Mouse (Mus musculus) forebrain, embryonic 14.5 days (tissue): ENCODE results near the gene Bpnt1. TPM values are rescaled to one million over a fixed set of nuclear protein-coding genes. Genes with fewer than 3 reads are reported as not detected.
"Not testable (repeated sequence)": the region's sequence is repeated elsewhere in the genome, so short reads cannot be mapped to it uniquely, and the experiment has no call there.

Experiments used
- ATAC-seq: fragments of 200-750 bp; cut with Nextera tagmentation; 2 replicates; pipeline ENCODE4 v1.8.0; 2017; ENCODE audit warnings: mild to moderate bottlenecking, moderate library complexity
- DNase-seq: peaks from one replicate; pipeline ENCODE4 v3.0.0-alpha.2; 2015; ENCODE audit warnings: low spot score
- H3K27ac ChIP-seq: fragments of 300-500 bp; sonication (generic); 2 replicates; pipeline ENCODE4 v1.5.1; 2014; ENCODE audit warnings: low read depth, mild to moderate bottlenecking, control low read depth, low read length, moderate library complexity
- H3K27me3 ChIP-seq: fragments of 300-500 bp; sonication (generic); replicated peaks from 2 replicates; pipeline ENCODE4 v1.6.1; 2014; ENCODE audit warnings: low read length, control low read depth, mixed read lengths; ENCODE audit not compliant: control insufficient read depth, insufficient read depth
- H3K36me3 ChIP-seq: fragments of 300-500 bp; sonication (generic); 2 replicates; pipeline ENCODE4 v1.6.1; 2014; ENCODE audit warnings: low read length, control low read depth; ENCODE audit not compliant: control insufficient read depth, insufficient read depth
- H3K4me1 ChIP-seq: fragments of 300-500 bp; sonication (generic); 2 replicates; pipeline ENCODE4 v1.6.1; 2014; ENCODE audit warnings: antibody characterized with exemption, low read length, control low read depth; ENCODE audit not compliant: control insufficient read depth, insufficient read depth
- H3K4me2 ChIP-seq: fragments of 300-500 bp; sonication (generic); 2 replicates; pipeline ENCODE4 v1.6.1; 2014; ENCODE audit warnings: mild to moderate bottlenecking, control low read depth, low read length
- H3K4me3 ChIP-seq: fragments of 300-500 bp; sonication (generic); 2 replicates; pipeline ENCODE4 v1.5.1; 2014; ENCODE audit warnings: low read depth, low read length, control low read depth
- H3K9ac ChIP-seq: fragments of 300-500 bp; sonication (generic); 2 replicates; pipeline ENCODE4 v1.6.1; 2014; ENCODE audit warnings: mild to moderate bottlenecking, low read length, control low read depth, moderate library complexity
- H3K9me3 ChIP-seq: fragments of 300-500 bp; sonication (generic); replicated peaks from 2 replicates; pipeline ENCODE4 v1.6.1; 2016; ENCODE audit warnings: low read length, control low read depth, mixed read lengths; ENCODE audit not compliant: control insufficient read depth
- WGBS: fragments of 180-500 bp; shearing (Covaris S2); extraction: QIAGEN DNeasy Blood & Tissue Kit; methylation state at CpG from one replicate; pipeline ENCODE4 v1.1.7; 2014; 5-methylcytosine and 5-hydroxymethylcytosine counted together
- polyA plus RNA-seq: library from polyadenylated mRNA; unstranded; fragments of >200 nt; fragmentation: Nextera tagmentation; extraction: Ambion mirVana; gene quantifications from 2 replicates; pipeline ENCODE4 v1.2.1, GENCODE M21; 2014

The Bpnt1 gene
- polyA plus RNA-seq, 1 experiment from 2014 or later, result 18.8 TPM

GRCm38 (mm10) chr1:185315846-185316568 lies 15.9 kb upstream of the Bpnt1 start:
- H3K36me3 ChIP-seq, result peaks cover 74% of the 10 kb centered on the region
- 83% methylated on average over 16 of the region's 16 CpGs for WGBS
- no peaks in the 10 kb centered on the region for H3K9me3 ChIP-seq
- ATAC-seq, result no peak
- H3K27me3 ChIP-seq, result no peaks in the 10 kb centered on the region
- no peaks in the 10 kb centered on the region for H3K4me1 ChIP-seq
- H3K4me3 ChIP-seq, result no peak overlapping the region
- no peak overlapping the region for H3K9ac ChIP-seq
- H3K27ac ChIP-seq, result no peak overlapping the region
- H3K4me2 ChIP-seq, result no peak overlapping the region
- no peak for DNase-seq

GRCm38 (mm10) chr1:185327754-185328345 lies 4.1 kb upstream of the Bpnt1 start:
- not testable (repeated sequence) for H3K9ac ChIP-seq, ATAC-seq
- 51% methylated on average over 3 of the region's 3 CpGs for WGBS

GRCm38 (mm10) chr1:185328721-185329610 lies 3.0 kb upstream of the Bpnt1 start, which contains the start of gene Iars2:
Gene Iars2 (minus strand): TSS chr1:185329396.
- peaks cover 9% of the 10 kb centered on the region for H3K4me1 ChIP-seq
- peak within 1 kb of the TSS; percentile 93 for H3K4me3 ChIP-seq
- peaks cover 25% of the 10 kb centered on the region for H3K36me3 ChIP-seq
- H3K27me3 ChIP-seq, result no peaks in the 10 kb centered on the region
- DNase-seq (peak; percentile 90), ATAC-seq (peak; percentile 92)
- H3K9me3 ChIP-seq, result no peaks in the 10 kb centered on the region
- H3K27ac ChIP-seq, result peak within 1 kb of the TSS; percentile 81
- H3K9ac ChIP-seq, result peak within 1 kb of the TSS; percentile 82
- WGBS, result under 1% methylated on average over 76 of the region's 76 CpGs
- H3K4me2 ChIP-seq, result peak within 1 kb of the TSS; percentile 82

More at GRCm38 (mm10) chr1:185327754-185328345, 4.1 kb upstream of the Bpnt1 start:
- H3K27me3 ChIP-seq, H3K4me1 ChIP-seq, H3K9me3 ChIP-seq, H3K27ac ChIP-seq, DNase-seq: not testable (repeated sequence)
- H3K36me3 ChIP-seq, result peaks cover 36% of the 10 kb centered on the region
- peak overlapping the region; percentile 82 for H3K4me2 ChIP-seq
- H3K4me3 ChIP-seq, result peak overlapping the region; percentile 93

GRCm38 (mm10) chr1:185329851-185330250 lies 2.1 kb upstream of the Bpnt1 start:
- Histone ChIP-seq H3K9me3 (no peaks in the 10 kb centered on the region), H3K4me2 (no peak overlapping the region), H3K4me3 (no peak overlapping the region), H3K27ac (no peak overlapping the region), H3K27me3 (no peaks in the 10 kb centered on the region), H3K36me3 (peaks cover 17% of the 10 kb centered on the region), H3K9ac (no peak overlapping the region), H3K4me1 (peaks cover 9% of the 10 kb centered on the region)
- ATAC-seq, result no peak
- no peak for DNase-seq
- 93% methylated on average over 8 of the region's 8 CpGs for WGBS

DNA sequence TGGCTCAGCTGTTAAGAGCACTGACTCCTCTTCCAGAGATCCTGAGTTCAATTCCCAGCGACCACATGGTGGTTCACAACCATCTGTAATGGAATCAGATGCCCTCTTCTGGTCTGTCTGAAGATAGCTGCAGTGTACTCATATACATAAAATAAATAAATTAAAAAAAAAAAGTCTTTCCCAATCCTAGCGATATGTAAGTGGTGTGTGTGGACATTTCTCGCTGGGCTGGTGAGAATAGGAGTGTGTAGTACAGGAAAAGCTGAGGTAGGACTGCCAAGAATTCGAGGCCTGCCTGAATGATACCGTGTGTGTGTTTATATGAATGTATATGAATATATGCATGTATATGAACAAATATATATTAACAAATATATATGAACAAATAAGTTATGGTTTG lies 585 bp upstream of the Bpnt1 start:
- DNase-seq (no peak), ATAC-seq (no peak)
- peak overlapping the region; percentile 73 for H3K4me2 ChIP-seq
- H3K9me3 ChIP-seq, result no peaks in the 10 kb centered on the region
- H3K4me1 ChIP-seq, result peaks cover 9% of the 10 kb centered on the region
- peaks cover 8% of the 10 kb centered on the region; the same call in 1 of the 2 replicates for H3K36me3 ChIP-seq
- H3K4me3 ChIP-seq, result no peak overlapping the region
- WGBS, result 61% methylated on average over 5 of the region's 5 CpGs
- no peak overlapping the region for H3K9ac ChIP-seq
- no peak overlapping the region for H3K27ac ChIP-seq
- no peaks in the 10 kb centered on the region for H3K27me3 ChIP-seq

DNA sequence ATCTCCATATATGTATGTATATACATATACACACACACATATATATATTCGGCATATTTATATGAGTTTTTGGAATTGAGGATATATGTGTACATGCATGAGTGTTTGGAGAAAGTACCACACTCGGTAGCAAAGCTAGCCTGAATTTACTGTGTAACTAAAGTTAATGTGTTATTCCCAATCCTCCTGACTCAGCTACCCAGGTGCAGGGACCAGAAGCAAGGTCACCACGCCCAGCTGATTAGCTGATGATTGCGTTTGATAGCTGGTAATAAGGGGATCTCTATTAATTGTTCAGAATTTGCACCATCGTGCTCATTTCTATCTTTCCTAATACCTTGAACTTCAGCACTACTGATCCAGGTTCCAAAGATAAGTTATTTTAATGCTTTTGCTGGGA lies 1.7 kb downstream of the Bpnt1 start:
- Histone ChIP-seq H3K9ac (peak overlapping the region; percentile 29; the same call in 1 of the 2 replicates), H3K9me3 (no peaks in the 10 kb centered on the region), H3K4me2 (no peak overlapping the region), H3K4me3 (no peak overlapping the region), H3K4me1 (peaks cover 7% of the 10 kb centered on the region), H3K27me3 (no peaks in the 10 kb centered on the region), H3K27ac (no peak overlapping the region), H3K36me3 (peaks cover 3% of the 10 kb centered on the region; the same call in 1 of the 2 replicates)
- no peak for ATAC-seq
- 94% methylated on average over 5 of the region's 5 CpGs for WGBS
- no peak for DNase-seq

DNA sequence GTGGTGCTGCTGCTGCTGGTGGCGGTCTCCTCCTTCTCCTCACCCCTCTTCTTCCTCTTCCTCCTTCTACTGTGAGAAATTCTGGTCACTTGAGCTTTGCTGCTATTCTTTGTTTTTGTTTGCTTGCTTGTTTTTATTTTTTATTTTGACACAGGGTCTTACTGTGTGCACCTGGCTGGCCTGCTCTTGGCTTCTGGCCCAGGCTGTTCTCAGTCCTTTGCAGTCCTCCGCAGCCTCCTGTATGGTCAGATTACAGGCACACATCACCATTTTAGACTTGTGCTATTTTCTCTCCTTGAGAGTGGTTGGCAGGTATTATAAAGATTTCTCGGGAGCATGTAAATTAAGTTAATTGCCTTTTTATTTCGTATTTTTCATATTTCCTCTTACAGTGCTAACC lies 2.2 kb downstream of the Bpnt1 start:
- no peak overlapping the region for H3K9ac ChIP-seq
- 80% methylated on average over 4 of the region's 4 CpGs for WGBS
- H3K4me2 ChIP-seq, result no peak overlapping the region
- H3K9me3 ChIP-seq, result no peaks in the 10 kb centered on the region
- no peak overlapping the region for H3K27ac ChIP-seq
- H3K36me3 ChIP-seq, result peaks cover 7% of the 10 kb centered on the region; the same call in 1 of the 2 replicates
- peaks cover 7% of the 10 kb centered on the region for H3K4me1 ChIP-seq
- no peak overlapping the region for H3K4me3 ChIP-seq
- DNase-seq (no peak), ATAC-seq (no peak)
- H3K27me3 ChIP-seq, result no peaks in the 10 kb centered on the region

DNA sequence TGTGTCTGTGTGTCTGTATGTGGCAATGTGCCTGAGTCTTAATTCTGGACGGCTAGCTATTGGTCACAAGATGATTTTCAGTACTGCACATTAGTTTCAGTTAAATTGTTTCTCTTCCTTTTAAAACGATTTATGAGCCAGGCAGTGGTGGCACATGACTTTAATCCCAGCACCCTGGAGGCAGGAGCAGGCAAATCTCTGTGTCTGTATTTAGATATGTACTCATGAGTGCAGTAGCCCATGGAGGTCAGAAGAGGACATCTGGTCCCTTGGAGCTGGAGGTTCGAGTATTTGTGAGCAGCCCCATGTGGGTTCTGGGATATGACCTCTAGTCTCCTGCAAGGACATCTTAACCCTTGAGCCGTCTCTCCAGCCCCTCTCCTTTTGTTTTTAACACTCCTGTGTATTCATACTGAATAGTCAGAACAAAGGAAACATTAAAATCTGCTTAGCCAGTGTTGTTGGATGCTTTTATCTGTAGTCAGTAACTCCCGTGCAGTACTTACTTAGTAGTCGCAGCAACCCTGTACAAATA lies 3.3 kb downstream of the Bpnt1 start:
- ATAC-seq (no peak), DNase-seq (no peak)
- H3K4me2 ChIP-seq, result no peak overlapping the region
- H3K27me3 ChIP-seq, result no peaks in the 10 kb centered on the region
- H3K27ac ChIP-seq, result no peak overlapping the region
- peaks cover 13% of the 10 kb centered on the region; the same call in 1 of the 2 replicates for H3K36me3 ChIP-seq
- H3K4me3 ChIP-seq, result no peak overlapping the region
- peaks cover 7% of the 10 kb centered on the region for H3K4me1 ChIP-seq
- no peak overlapping the region for H3K9ac ChIP-seq
- H3K9me3 ChIP-seq, result no peaks in the 10 kb centered on the region
- 65% methylated on average over 6 of the region's 6 CpGs for WGBS
